Comparison of ENCODE assay signal across 9 mouse cellular contexts in genomic region chr12:79966621-79967490, GRCm38 (mm10).
DNase-seq lines count a peak whose midpoint lies in the region; ATAC-seq and TF ChIP-seq lines count a peak whose summit lies in the region.
"Had no signal": no experiment of that assay in that cellular context is flagged by ENCODE, and none has a peak within 500 bp of the region (broad histone marks: within the 10 kb centered on the region; RNA-seq: fewer than 3 reads in every experiment).

No protein-coding gene starts in this region.

- DNase-seq in hindbrain, embryonic 14.5 days (ENCODE audit: low spot score): no peak
- DNase-seq in hindbrain, postnatal 0 days (ENCODE audit: low spot score): no peak
- DNase-seq in thymus, postnatal 36 days: no peak
- DNase-seq in right cerebral cortex, postnatal 36 days (ENCODE audit: low spot score in 2 of 2): no peak
- no peak for DNase-seq in layer of hippocampus, postnatal 36 days

- no peak for TF ChIP-seq CTCF in ES-Bruce4 (IDR thresholded peaks at IDR 0.05; ENCODE audit: low read depth, low read length)
- TF ChIP-seq CTCF in hindbrain, postnatal 0 days (IDR thresholded peaks at IDR 0.05; ENCODE audit: low read depth): no peak

- TF ChIP-seq POLR2A in ES-Bruce4 (IDR thresholded peaks at IDR 0.05; ENCODE audit: insufficient read depth, low read length): no peak

- H3K27me3 ChIP-seq in hindbrain, embryonic 14.5 days (ENCODE audit: control insufficient read depth, insufficient read depth, low read length): no peaks in the 10 kb centered on the region
- 0 out of 2 replicates have a peak, but pooled peaks cover 4% of the 10 kb centered on the region for H3K27me3 ChIP-seq in hindbrain, embryonic 13.5 days
- H3K27me3 ChIP-seq in ES-Bruce4 (ENCODE audit: control insufficient read depth, insufficient read depth, low read length, poor library complexity, severe bottlenecking): no peaks in the 10 kb centered on the region
- no peaks in the 10 kb centered on the region for H3K27me3 ChIP-seq in embryonic facial prominence, embryonic 15.5 days
- no peaks in the 10 kb centered on the region for H3K27me3 ChIP-seq in hindbrain, postnatal 0 days (ENCODE audit: insufficient read depth, low read length)

- peak overlapping the region; percentile 9; the same call in 1 of the 2 replicates for H3K27ac ChIP-seq in hindbrain, embryonic 14.5 days
- no peak overlapping the region; the same call in 1 of the 2 replicates for H3K27ac ChIP-seq in hindbrain, embryonic 13.5 days
- peak overlapping the region; percentile 40; the same call in 1 of the 2 replicates for H3K27ac ChIP-seq in ES-Bruce4 (ENCODE audit: insufficient read depth, low read length)
- peak overlapping the region; percentile 79 for H3K27ac ChIP-seq in embryonic facial prominence, embryonic 15.5 days (replicated peaks)
- peak overlapping the region; percentile 75; the same call in 1 of the 2 replicates for H3K27ac ChIP-seq in hindbrain, postnatal 0 days

- H3K4me1 ChIP-seq in hindbrain, embryonic 14.5 days (replicated peaks; ENCODE audit: control insufficient read depth, insufficient read depth, low read length): peaks cover 29% of the 10 kb centered on the region
- peaks cover 49% of the 10 kb centered on the region for H3K4me1 ChIP-seq in hindbrain, embryonic 13.5 days (replicated peaks)
- peaks cover 4% of the 10 kb centered on the region for H3K4me1 ChIP-seq in ES-Bruce4 (ENCODE audit: control insufficient read depth, insufficient read depth, low read length)
- peaks cover 68% of the 10 kb centered on the region for H3K4me1 ChIP-seq in embryonic facial prominence, embryonic 15.5 days
- H3K4me1 ChIP-seq in hindbrain, postnatal 0 days (ENCODE audit: insufficient read depth, low read length): peaks cover 29% of the 10 kb centered on the region; the same call in 1 of the 2 replicates

- H3K4me2 ChIP-seq in hindbrain, embryonic 14.5 days (replicated peaks): no peak overlapping the region
- no peak overlapping the region for H3K4me2 ChIP-seq in hindbrain, embryonic 13.5 days
- no peak overlapping the region for H3K4me2 ChIP-seq in embryonic facial prominence, embryonic 15.5 days (replicated peaks)
- no peak overlapping the region for H3K4me2 ChIP-seq in hindbrain, postnatal 0 days (ENCODE audit: low read depth, low read length)

- ATAC-seq in hindbrain, embryonic 14.5 days (ENCODE audit: low FRiP score): no peak
- ATAC-seq in hindbrain, embryonic 13.5 days (ENCODE audit: low FRiP score): no peak
- ATAC-seq in embryonic facial prominence, embryonic 15.5 days (ENCODE audit: insufficient number of reproducible peaks, low FRiP score, low TSS enrichment, low read depth): no peak
- no peak for ATAC-seq in hindbrain, postnatal 0 days

- no peak overlapping the region for H3K4me3 ChIP-seq in hindbrain, embryonic 14.5 days (replicated peaks; ENCODE audit: low read length)
- no peak overlapping the region for H3K4me3 ChIP-seq in hindbrain, embryonic 13.5 days
- H3K4me3 ChIP-seq in ES-Bruce4 (ENCODE audit: low read depth, low read length): no peak overlapping the region
- H3K4me3 ChIP-seq in embryonic facial prominence, embryonic 15.5 days (replicated peaks): no peak overlapping the region
- no peak overlapping the region for H3K4me3 ChIP-seq in hindbrain, postnatal 0 days (ENCODE audit: low read length)

- no peaks in the 10 kb centered on the region for H3K36me3 ChIP-seq in hindbrain, embryonic 14.5 days (replicated peaks; ENCODE audit: control insufficient read depth, insufficient read depth)
- H3K36me3 ChIP-seq in hindbrain, embryonic 13.5 days: no peaks in the 10 kb centered on the region
- H3K36me3 ChIP-seq in ES-Bruce4 (ENCODE audit: control insufficient read depth, insufficient read depth, low read length, poor library complexity, severe bottlenecking): no peaks in the 10 kb centered on the region
- H3K36me3 ChIP-seq in embryonic facial prominence, embryonic 15.5 days: no peaks in the 10 kb centered on the region
- no peaks in the 10 kb centered on the region for H3K36me3 ChIP-seq in hindbrain, postnatal 0 days (ENCODE audit: insufficient read depth, low read length)
- H3K36me3 ChIP-seq: G1E had no signal

- WGBS in hindbrain, embryonic 14.5 days: 65% methylated on average over 12 of the region's 12 CpGs
- 65% methylated on average over 12 of the region's 12 CpGs for WGBS in hindbrain, embryonic 13.5 days
- WGBS in embryonic facial prominence, embryonic 15.5 days: 52% methylated on average over 12 of the region's 12 CpGs
- WGBS in hindbrain, postnatal 0 days: 64% methylated on average over 12 of the region's 12 CpGs

- H3K9me3 ChIP-seq in hindbrain, embryonic 14.5 days (ENCODE audit: control insufficient read depth, low read length): no peaks in the 10 kb centered on the region
- no peaks in the 10 kb centered on the region for H3K9me3 ChIP-seq in hindbrain, embryonic 13.5 days
- no peaks in the 10 kb centered on the region for H3K9me3 ChIP-seq in ES-Bruce4 (replicated peaks; ENCODE audit: control insufficient read depth, insufficient read depth, low read length, poor library complexity, severe bottlenecking)
- no peaks in the 10 kb centered on the region for H3K9me3 ChIP-seq in embryonic facial prominence, embryonic 15.5 days (replicated peaks)
- no peaks in the 10 kb centered on the region for H3K9me3 ChIP-seq in hindbrain, postnatal 0 days (ENCODE audit: low read length)
- H3K9me3 ChIP-seq: G1E had no signal

- TF ChIP-seq EP300 in ES-Bruce4 (IDR thresholded peaks at IDR 0.05; ENCODE audit: insufficient read depth, low read depth, low read length): peak; percentile 93

- no peak overlapping the region for H3K9ac ChIP-seq in hindbrain, embryonic 14.5 days
- no peak overlapping the region for H3K9ac ChIP-seq in hindbrain, embryonic 13.5 days
- no peak overlapping the region for H3K9ac ChIP-seq in ES-Bruce4 (ENCODE audit: low read depth, poor library complexity, severe bottlenecking)
- H3K9ac ChIP-seq in embryonic facial prominence, embryonic 15.5 days: no peak overlapping the region
- no peak overlapping the region for H3K9ac ChIP-seq in hindbrain, postnatal 0 days (replicated peaks; ENCODE audit: low read length)
